Mouse (Mus musculus): ENCODE measurements at regions not wholly inside any gene's neighbourhood (a gene's known extent, or its start where the extent isn't known, plus 50 kb on each side); places are given as distances from the start of the nearest gene placed in this dataset.
A peak's percentile ranks its signal among the peaks of the same experiment; 100 is the strongest.

- ATAC-seq (replicated peaks; ENCODE audit: poor library complexity): peak; percentile 60
These were observed 60.8 kb upstream of the Spred2 start for GRCm38 (mm10) chr11:19863327-19863726.

- peak; percentile 56 for ATAC-seq (replicated peaks; ENCODE audit: poor library complexity)
These were observed 57.9 kb upstream of the Spred2 start for GRCm38 (mm10) chr11:19866262-19866661.

DNA sequence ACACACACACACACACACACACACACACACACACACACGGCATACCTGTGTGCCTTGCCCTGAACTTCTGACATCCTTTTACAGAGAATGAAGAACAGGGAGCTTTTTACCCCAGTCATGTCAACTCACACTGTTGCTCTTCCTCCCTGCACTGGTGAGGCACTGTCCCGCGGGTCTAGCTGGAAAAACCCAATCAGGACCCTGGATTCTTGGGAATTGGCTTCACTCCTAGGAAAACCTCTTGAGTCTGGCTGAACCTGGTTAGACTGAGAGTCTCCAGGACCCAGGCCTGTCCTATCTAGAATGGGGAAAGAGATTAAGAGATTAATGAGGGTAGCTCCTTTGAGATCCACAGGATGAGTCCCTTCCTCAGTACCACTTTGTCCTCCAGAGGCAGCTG, 54.5 kb upstream of the Spred2 start:
- no peak for ATAC-seq (replicated peaks; ENCODE audit: poor library complexity)

DNA sequence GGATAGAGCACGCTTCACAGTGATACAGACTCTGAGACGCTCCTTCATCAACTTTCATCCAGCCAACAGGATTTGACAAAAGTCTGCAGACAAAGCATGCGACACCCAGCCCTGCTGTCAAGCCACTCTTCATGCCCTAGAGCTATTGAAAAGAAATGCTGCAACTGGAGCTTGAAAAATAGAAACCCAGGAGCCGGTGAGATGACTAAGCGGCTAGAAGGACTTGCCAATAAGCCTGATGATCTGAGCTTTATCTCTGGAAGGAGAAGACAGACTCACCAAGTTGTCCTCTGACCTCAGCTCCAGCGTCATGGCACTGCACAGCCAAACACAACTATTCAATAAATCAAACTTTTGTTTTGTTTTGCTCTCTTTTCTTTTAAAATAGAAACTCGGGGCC, 54.0 kb upstream of the Spred2 start:
- no peak for ATAC-seq (replicated peaks; ENCODE audit: poor library complexity)

DNA sequence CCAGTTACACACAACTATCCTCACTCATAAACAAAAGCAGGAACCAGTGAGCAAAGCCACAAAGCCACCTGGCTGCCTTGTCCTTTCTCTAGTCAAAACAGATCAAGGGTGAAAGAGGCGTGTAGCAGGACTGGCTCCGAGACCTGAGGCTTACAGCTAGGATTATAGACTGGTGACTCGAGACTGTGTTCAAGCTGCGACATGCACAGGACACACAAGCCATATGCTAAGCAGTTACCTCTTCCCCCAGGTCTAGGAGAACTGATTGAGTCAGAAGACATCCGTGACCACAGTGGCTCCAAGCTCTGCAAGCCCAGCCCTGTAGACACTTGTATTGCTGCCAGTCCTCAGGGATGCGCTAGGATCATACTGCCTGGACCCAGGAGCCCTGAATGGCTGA, 50.4 kb upstream of the Spred2 start:
- ATAC-seq (replicated peaks; ENCODE audit: poor library complexity): no peak
